Mouse (Mus musculus): ENCODE data around the gene Lrba. TPM values are rescaled to one million over a fixed set of nuclear protein-coding genes. Genes with fewer than 3 reads are reported as not detected.
A peak's percentile ranks its signal among the peaks of the same experiment; 100 is the strongest.

The Lrba gene
- total and polyA plus RNA-seq, 2 experiments from 2014 or later, result 1.6 to 18.5 TPM

GRCm38 (mm10) chr3:86800841-86801240 is 576.4 kb downstream of the Lrba start:
- WGBS, result 76% methylated on average over 8 of the region's 8 CpGs
- DNase-seq (no peak), ATAC-seq (no peak)
- TF ChIP-seq CTCF (IDR thresholded peaks at IDR 0.05; ENCODE audit: low read depth), result no peak
- H3K9me3 ChIP-seq (ENCODE audit: low read length), result no peaks in the 10 kb centered on the region
- no peak overlapping the region for H3K9ac ChIP-seq
- H3K4me2 ChIP-seq (ENCODE audit: low read depth), result no peak overlapping the region
- H3K36me3 ChIP-seq (ENCODE audit: insufficient read depth), result peaks cover 52% of the 10 kb centered on the region
- H3K27ac ChIP-seq (ENCODE audit: low read depth, low read length), result no peak overlapping the region
- H3K27me3 ChIP-seq (ENCODE audit: insufficient read depth, low read length), result no peaks in the 10 kb centered on the region
- no peak overlapping the region for H3K4me3 ChIP-seq (ENCODE audit: low read depth, low read length)
- peaks cover 4% of the 10 kb centered on the region; the same call in 1 of the 2 replicates for H3K4me1 ChIP-seq (ENCODE audit: insufficient read depth)

- H3K27ac ChIP-seq (ENCODE audit: low read depth, low read length), result no peak overlapping the region
- no peak overlapping the region for H3K4me3 ChIP-seq (ENCODE audit: low read depth, low read length)
- H3K4me1 ChIP-seq (ENCODE audit: insufficient read depth), result peaks cover 4% of the 10 kb centered on the region; the same call in 1 of the 2 replicates
- H3K36me3 ChIP-seq (ENCODE audit: insufficient read depth), result peaks cover 40% of the 10 kb centered on the region
- no peaks in the 10 kb centered on the region for H3K9me3 ChIP-seq (ENCODE audit: low read length)
- H3K27me3 ChIP-seq (ENCODE audit: insufficient read depth, low read length), result no peaks in the 10 kb centered on the region
- WGBS, result 65% methylated on average over 8 of the region's 8 CpGs
- DNase-seq (no peak), ATAC-seq (peak; percentile 42)
- H3K4me2 ChIP-seq (ENCODE audit: low read depth), result no peak overlapping the region
- TF ChIP-seq CTCF (IDR thresholded peaks at IDR 0.05; ENCODE audit: low read depth), result no peak
- H3K9ac ChIP-seq, result no peak overlapping the region
Observed at GRCm38 (mm10) chr3:86802825-86803224, 578.3 kb downstream of the Lrba start.

GRCm38 (mm10) chr3:86804265-86804664 is 579.8 kb downstream of the Lrba start:
- Histone ChIP-seq H3K27me3 (ENCODE audit: insufficient read depth, low read length) (no peaks in the 10 kb centered on the region), H3K4me2 (ENCODE audit: low read depth) (no peak overlapping the region), H3K9me3 (ENCODE audit: low read length) (no peaks in the 10 kb centered on the region), H3K36me3 (ENCODE audit: insufficient read depth) (peaks cover 27% of the 10 kb centered on the region), H3K4me3 (ENCODE audit: low read depth, low read length) (no peak overlapping the region), H3K27ac (ENCODE audit: low read depth, low read length) (no peak overlapping the region), H3K9ac (no peak overlapping the region), H3K4me1 (ENCODE audit: insufficient read depth) (peaks cover 4% of the 10 kb centered on the region; the same call in 1 of the 2 replicates)
- 77% methylated on average over 9 of the region's 9 CpGs for WGBS
- TF ChIP-seq CTCF (IDR thresholded peaks at IDR 0.05; ENCODE audit: low read depth), result no peak
- DNase-seq, result no peak
- no peak for ATAC-seq

- Histone ChIP-seq H3K4me3 (ENCODE audit: low read depth, low read length) (no peak overlapping the region), H3K27ac (ENCODE audit: low read depth, low read length) (no peak overlapping the region), H3K4me1 (ENCODE audit: insufficient read depth) (peaks cover 4% of the 10 kb centered on the region; the same call in 1 of the 2 replicates), H3K9ac (no peak overlapping the region), H3K9me3 (ENCODE audit: low read length) (no peaks in the 10 kb centered on the region), H3K4me2 (ENCODE audit: low read depth) (no peak overlapping the region), H3K27me3 (ENCODE audit: insufficient read depth, low read length) (no peaks in the 10 kb centered on the region), H3K36me3 (ENCODE audit: insufficient read depth) (peaks cover 25% of the 10 kb centered on the region)
- no peak for DNase-seq
- ATAC-seq, result peak; percentile 57
- WGBS, result 68% methylated on average over 9 of the region's 9 CpGs
- no peak for TF ChIP-seq CTCF (IDR thresholded peaks at IDR 0.05; ENCODE audit: low read depth)
Observed at GRCm38 (mm10) chr3:86806834-86807233, 582.4 kb downstream of the Lrba start.

GRCm38 (mm10) chr3:86807750-86808467 is 583.4 kb downstream of the Lrba start:
- 66% methylated on average over 14 of the region's 14 CpGs for WGBS
- DNase-seq, result peak; percentile 74
- ATAC-seq, result peak; percentile 70
- H3K36me3 ChIP-seq (ENCODE audit: insufficient read depth), result peaks cover 22% of the 10 kb centered on the region
- H3K27me3 ChIP-seq (ENCODE audit: insufficient read depth, low read length), result no peaks in the 10 kb centered on the region
- H3K9me3 ChIP-seq (ENCODE audit: low read length), result no peaks in the 10 kb centered on the region
- H3K9ac ChIP-seq, result no peak overlapping the region
- H3K27ac ChIP-seq (ENCODE audit: low read depth, low read length), result 0 out of 2 replicates have a peak overlapping the region, but pooled peaks have one; percentile 40
- TF ChIP-seq CTCF (IDR thresholded peaks at IDR 0.05; ENCODE audit: low read depth), result peak; percentile 69
- H3K4me1 ChIP-seq (ENCODE audit: insufficient read depth), result peaks cover 4% of the 10 kb centered on the region; the same call in 1 of the 2 replicates
- H3K4me2 ChIP-seq (ENCODE audit: low read depth), result no peak overlapping the region
- H3K4me3 ChIP-seq (ENCODE audit: low read depth, low read length), result no peak overlapping the region

GRCm38 (mm10) chr3:86809199-86809598 is 584.7 kb downstream of the Lrba start:
- no peak for ATAC-seq
- DNase-seq, result no peak
- TF ChIP-seq CTCF (IDR thresholded peaks at IDR 0.05; ENCODE audit: low read depth), result no peak

GRCm38 (mm10) chr3:86809646-86810045 is 585.2 kb downstream of the Lrba start:
- no peaks in the 10 kb centered on the region for H3K9me3 ChIP-seq (ENCODE audit: low read length)
- no peaks in the 10 kb centered on the region for H3K27me3 ChIP-seq (ENCODE audit: insufficient read depth, low read length)
- H3K4me2 ChIP-seq (ENCODE audit: low read depth), result no peak overlapping the region
- H3K4me3 ChIP-seq (ENCODE audit: low read depth, low read length), result no peak overlapping the region
- no peaks in the 10 kb centered on the region for H3K4me1 ChIP-seq (ENCODE audit: insufficient read depth)
- no peak for DNase-seq
- H3K27ac ChIP-seq (ENCODE audit: low read depth, low read length), result no peak overlapping the region; the same call in 1 of the 2 replicates
- no peak overlapping the region for H3K9ac ChIP-seq
- no peak for ATAC-seq
- no peak for TF ChIP-seq CTCF (IDR thresholded peaks at IDR 0.05; ENCODE audit: low read depth)
- 48% methylated on average over 2 of the region's 2 CpGs for WGBS
- peaks cover 14% of the 10 kb centered on the region for H3K36me3 ChIP-seq (ENCODE audit: insufficient read depth)

More at GRCm38 (mm10) chr3:86809199-86809598, 584.7 kb downstream of the Lrba start:
- Histone ChIP-seq H3K27ac (ENCODE audit: low read depth, low read length) (no peak overlapping the region), H3K27me3 (ENCODE audit: insufficient read depth, low read length) (no peaks in the 10 kb centered on the region), H3K9ac (no peak overlapping the region), H3K4me3 (ENCODE audit: low read depth, low read length) (no peak overlapping the region), H3K4me2 (ENCODE audit: low read depth) (no peak overlapping the region), H3K36me3 (ENCODE audit: insufficient read depth) (peaks cover 17% of the 10 kb centered on the region), H3K9me3 (ENCODE audit: low read length) (no peaks in the 10 kb centered on the region), H3K4me1 (ENCODE audit: insufficient read depth) (no peaks in the 10 kb centered on the region)
- WGBS, result 75% methylated on average over 9 of the region's 9 CpGs

Data from forebrain, postnatal 0 days (tissue).